Mouse (Mus musculus) kidney, postnatal 4 days (tissue): ENCODE measurements around the gene Cryzl1.
"Not testable (repeated sequence)": the region's sequence is repeated elsewhere in the genome, so short reads cannot be mapped to it uniquely, and the experiment has no call there.

Source experiments
- DNase-seq, 2 experiments: peaks; one replicate each; pipeline ENCODE4 v3.0.0; 2021; ENCODE audit warnings: mixed read lengths in 2 of 2

The Cryzl1 gene

GRCm38 (mm10) chr16:91686369-91686768, 42.4 kb downstream of the Cryzl1 start:
- no peak for DNase-seq

GRCm38 (mm10) chr16:91685526-91685925, 43.2 kb downstream of the Cryzl1 start:
- DNase-seq = no peak

GRCm38 (mm10) chr16:91680656-91681055, 48.1 kb downstream of the Cryzl1 start:
- DNase-seq = no peak

- DNase-seq = no peak
These were observed 50.4 kb downstream of the Cryzl1 start for GRCm38 (mm10) chr16:91678147-91678911.

GRCm38 (mm10) chr16:91674500-91674899, 54.3 kb downstream of the Cryzl1 start:
- no peak for DNase-seq

GRCm38 (mm10) chr16:91663795-91664194, 65.0 kb downstream of the Cryzl1 start:
- DNase-seq = no peak

GRCm38 (mm10) chr16:91662336-91662735, 66.4 kb downstream of the Cryzl1 start:
- no peak for DNase-seq

GRCm38 (mm10) chr16:91661397-91661796, 67.4 kb downstream of the Cryzl1 start:
- DNase-seq = no peak

- no peak for DNase-seq
These were observed 69.0 kb downstream of the Cryzl1 start for GRCm38 (mm10) chr16:91659798-91660197.

GRCm38 (mm10) chr16:91658471-91658870, 70.3 kb downstream of the Cryzl1 start:
- no peak for DNase-seq

GRCm38 (mm10) chr16:91657285-91657684, 71.5 kb downstream of the Cryzl1 start:
- DNase-seq = no peak

GRCm38 (mm10) chr16:91655285-91655684, 73.5 kb downstream of the Cryzl1 start:
- DNase-seq = no peak

- no peak for DNase-seq
These were observed 76.6 kb downstream of the Cryzl1 start for GRCm38 (mm10) chr16:91652191-91652590.

- no peak for DNase-seq
These were observed 79.0 kb downstream of the Cryzl1 start for GRCm38 (mm10) chr16:91649781-91650180.

- no peak for DNase-seq
These were observed 79.5 kb downstream of the Cryzl1 start for GRCm38 (mm10) chr16:91649246-91649645.

- DNase-seq = peak; percentile 90 to 93
These were observed 80.6 kb downstream of the Cryzl1 start for GRCm38 (mm10) chr16:91648220-91648550.

GRCm38 (mm10) chr16:91647461-91648219, 81.1 kb downstream of the Cryzl1 start, which contains the start of gene Son:
TSS of gene Son (plus strand) at chr16:91647506.
- peak; percentile 94 to 98 for DNase-seq

- peak; percentile 94 to 96 for DNase-seq
These were observed 81.9 kb downstream of the Cryzl1 start, which contains the start of gene Gart for GRCm38 (mm10) chr16:91646681-91647419. TSS of gene Gart (minus strand) at chr16:91646952.

- peak in 1 of 2 experiments; percentile 35 for DNase-seq
These were observed 82.7 kb downstream of the Cryzl1 start for GRCm38 (mm10) chr16:91645995-91646602.

GRCm38 (mm10) chr16:91645420-91645819, 83.4 kb downstream of the Cryzl1 start:
- DNase-seq = not testable (repeated sequence)

GRCm38 (mm10) chr16:91644901-91645300, 83.9 kb downstream of the Cryzl1 start:
- no peak for DNase-seq

- DNase-seq = no peak
These were observed 88.6 kb downstream of the Cryzl1 start for GRCm38 (mm10) chr16:91640171-91640570.

- DNase-seq = no peak
These were observed 89.1 kb downstream of the Cryzl1 start for GRCm38 (mm10) chr16:91639636-91640035.
